Mouse (Mus musculus): ENCODE measurements around the gene Pglyrp3. TPM values are rescaled to one million over a fixed set of nuclear protein-coding genes. Genes with fewer than 3 reads are reported as not detected.
"Not testable (repeated sequence)": the region's sequence is repeated elsewhere in the genome, so short reads cannot be mapped to it uniquely, and the experiment has no call there.

Gene Pglyrp3
- not detected in 2 replicates for total RNA-seq (2014; rRNA removed)
- polyA plus RNA-seq (2015; fragmentation: Nextera tagmentation; extraction: Ambion mirVana), result not detected in 2 replicates

- H3K4me3 ChIP-seq (ENCODE audit: low read length), result no peak within 1 kb of the TSS
- no peaks in the 10 kb centered on the region for H3K27me3 ChIP-seq (ENCODE audit: insufficient read depth, low read length)
- no peak for ATAC-seq
- no peak within 1 kb of the TSS for H3K9ac ChIP-seq (replicated peaks; ENCODE audit: low read length)
- no peak for DNase-seq (ENCODE audit: low spot score)
- no peak within 1 kb of the TSS for H3K4me2 ChIP-seq (ENCODE audit: low read depth, low read length)
- no peaks in the 10 kb centered on the region for H3K36me3 ChIP-seq (ENCODE audit: insufficient read depth, low read length)
- no peak for TF ChIP-seq CTCF (IDR thresholded peaks at IDR 0.05; ENCODE audit: low read depth)
- H3K9me3 ChIP-seq (ENCODE audit: low read length), result no peaks in the 10 kb centered on the region
- H3K27ac ChIP-seq, result no peak within 1 kb of the TSS
- WGBS, result 79% methylated on average over 1 of the region's 1 CpGs
- H3K4me1 ChIP-seq (ENCODE audit: insufficient read depth, low read length), result no peaks in the 10 kb centered on the region
Observed at GRCm38 (mm10) chr3:92014283-92014682, at the start of gene Pglyrp3. Pglyrp3 (plus strand) TSS chr3:92014583.

DNA sequence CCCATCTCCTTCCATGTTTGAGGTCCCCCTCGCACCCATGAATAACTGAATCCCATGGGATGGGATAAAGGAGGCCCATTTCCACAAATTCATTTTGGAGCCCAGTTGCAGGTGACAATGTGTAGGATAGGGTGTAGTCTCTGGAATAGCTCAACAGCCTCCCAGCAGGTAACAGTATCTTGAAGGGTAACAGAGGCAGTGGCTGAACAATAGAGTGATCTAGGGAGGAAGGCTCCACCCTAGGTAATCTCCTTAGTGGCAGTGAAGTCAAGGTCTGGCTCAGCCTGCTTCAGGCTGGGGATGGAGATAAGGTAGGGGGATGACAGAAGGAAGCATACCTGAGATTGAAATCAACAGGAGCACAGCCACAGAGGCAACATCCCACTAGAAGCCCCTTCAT lies 3.4 kb upstream of the Pglyrp3 start:
- TF ChIP-seq CTCF (IDR thresholded peaks at IDR 0.05; ENCODE audit: low read depth), result no peak
- no peaks in the 10 kb centered on the region for H3K27me3 ChIP-seq (ENCODE audit: insufficient read depth, low read length)
- no peak overlapping the region for H3K27ac ChIP-seq
- H3K4me2 ChIP-seq (ENCODE audit: low read depth, low read length), result no peak overlapping the region
- H3K9ac ChIP-seq (replicated peaks; ENCODE audit: low read length), result no peak overlapping the region
- DNase-seq (ENCODE audit: low spot score) (no peak), ATAC-seq (no peak)
- 82% methylated on average over 1 of the region's 1 CpGs for WGBS
- H3K4me1 ChIP-seq (ENCODE audit: insufficient read depth, low read length), result no peaks in the 10 kb centered on the region
- no peak overlapping the region for H3K4me3 ChIP-seq (ENCODE audit: low read length)
- no peaks in the 10 kb centered on the region for H3K9me3 ChIP-seq (ENCODE audit: low read length)
- H3K36me3 ChIP-seq (ENCODE audit: insufficient read depth, low read length), result no peaks in the 10 kb centered on the region

DNA sequence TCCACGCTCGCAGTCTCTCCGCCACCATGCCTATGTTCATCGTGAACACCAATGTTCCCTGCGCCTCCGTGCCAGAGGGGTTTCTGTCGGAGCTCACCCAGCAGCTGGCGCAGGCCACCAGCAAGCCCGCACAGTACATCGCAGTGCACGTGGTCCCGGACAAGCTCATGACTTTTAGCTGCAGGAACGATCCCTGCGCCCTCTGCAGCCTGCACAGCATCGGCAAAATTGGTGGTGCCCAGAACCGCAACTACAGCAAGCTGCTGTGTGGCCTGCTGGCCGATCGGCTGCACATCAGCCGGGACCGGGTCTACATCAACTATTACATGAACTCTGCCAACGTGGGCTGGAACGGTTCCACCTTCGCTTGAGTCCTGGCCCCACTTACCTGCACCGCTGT lies 10.2 kb downstream of the Pglyrp3 start:
- H3K27ac ChIP-seq; H3K4me3 ChIP-seq (ENCODE audit: low read length); H3K27me3 ChIP-seq (ENCODE audit: insufficient read depth, low read length); H3K9me3 ChIP-seq (ENCODE audit: low read length); H3K9ac ChIP-seq (replicated peaks; ENCODE audit: low read length); H3K4me1 ChIP-seq (ENCODE audit: insufficient read depth, low read length); DNase-seq (ENCODE audit: low spot score); ATAC-seq; H3K36me3 ChIP-seq (ENCODE audit: insufficient read depth, low read length): not testable (repeated sequence)
- H3K4me2 ChIP-seq (ENCODE audit: low read depth, low read length), result peak overlapping the region; percentile 34
- WGBS, result 62% methylated on average over 24 of the region's 24 CpGs

DNA sequence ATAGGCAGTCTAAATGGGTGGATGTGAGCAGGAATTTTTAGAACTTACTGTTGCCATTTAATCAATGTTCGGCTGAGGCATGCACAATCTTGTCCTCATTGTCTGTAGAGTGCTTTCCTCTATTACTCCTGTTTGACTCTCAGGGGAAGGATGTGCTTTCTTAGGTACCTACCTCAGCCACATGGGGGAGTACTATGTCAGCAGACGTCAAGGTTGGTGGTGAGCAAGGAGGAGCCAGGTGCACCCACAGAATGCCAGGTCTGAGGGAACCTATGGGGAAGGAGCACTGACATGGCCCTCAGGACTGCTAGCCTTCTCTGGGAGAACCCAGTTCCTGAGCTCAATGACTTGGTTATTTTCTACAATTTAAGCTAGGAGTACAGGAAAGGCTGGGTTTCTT lies 18.8 kb downstream of the Pglyrp3 start:
- Histone ChIP-seq H3K27me3 (ENCODE audit: insufficient read depth, low read length) (no peaks in the 10 kb centered on the region), H3K36me3 (ENCODE audit: insufficient read depth, low read length) (no peaks in the 10 kb centered on the region), H3K4me2 (ENCODE audit: low read depth, low read length) (no peak overlapping the region), H3K4me1 (ENCODE audit: insufficient read depth, low read length) (no peaks in the 10 kb centered on the region), H3K27ac (no peak overlapping the region), H3K9ac (replicated peaks; ENCODE audit: low read length) (no peak overlapping the region), H3K9me3 (ENCODE audit: low read length) (no peaks in the 10 kb centered on the region), H3K4me3 (ENCODE audit: low read length) (no peak overlapping the region)
- TF ChIP-seq CTCF (IDR thresholded peaks at IDR 0.05; ENCODE audit: low read depth), result no peak
- no peak for ATAC-seq
- DNase-seq (ENCODE audit: low spot score), result no peak
- 49% methylated on average over 2 of the region's 2 CpGs for WGBS

DNA sequence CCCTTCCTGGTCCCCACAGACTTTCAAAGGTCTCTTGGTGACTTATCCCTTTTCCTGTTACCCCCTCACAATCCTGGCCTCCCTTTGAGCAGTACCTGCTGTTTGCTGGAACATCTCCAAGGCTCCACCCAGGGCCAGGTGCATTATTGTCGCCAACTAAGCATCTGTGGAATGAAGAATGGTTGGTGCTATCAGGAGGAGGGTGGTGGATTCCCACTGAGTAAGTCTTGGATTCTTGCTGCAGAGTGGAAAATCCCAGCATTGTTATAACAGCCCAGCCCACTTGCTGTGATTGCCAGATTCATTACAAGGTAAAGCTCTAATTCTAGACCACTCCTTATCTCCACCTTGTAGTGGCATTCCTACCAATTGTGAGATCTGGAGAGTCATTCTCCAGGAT lies 19.5 kb downstream of the Pglyrp3 start:
- no peak overlapping the region for H3K4me3 ChIP-seq (ENCODE audit: low read length)
- no peak overlapping the region for H3K27ac ChIP-seq
- no peak for TF ChIP-seq CTCF (IDR thresholded peaks at IDR 0.05; ENCODE audit: low read depth)
- no peaks in the 10 kb centered on the region for H3K4me1 ChIP-seq (ENCODE audit: insufficient read depth, low read length)
- WGBS, result 50% methylated on average over 1 of the region's 1 CpGs
- no peak overlapping the region for H3K9ac ChIP-seq (replicated peaks; ENCODE audit: low read length)
- ATAC-seq (no peak), DNase-seq (ENCODE audit: low spot score) (no peak)
- no peak overlapping the region for H3K4me2 ChIP-seq (ENCODE audit: low read depth, low read length)
- no peaks in the 10 kb centered on the region for H3K9me3 ChIP-seq (ENCODE audit: low read length)
- no peaks in the 10 kb centered on the region for H3K36me3 ChIP-seq (ENCODE audit: insufficient read depth, low read length)
- H3K27me3 ChIP-seq (ENCODE audit: insufficient read depth, low read length), result no peaks in the 10 kb centered on the region

DNA sequence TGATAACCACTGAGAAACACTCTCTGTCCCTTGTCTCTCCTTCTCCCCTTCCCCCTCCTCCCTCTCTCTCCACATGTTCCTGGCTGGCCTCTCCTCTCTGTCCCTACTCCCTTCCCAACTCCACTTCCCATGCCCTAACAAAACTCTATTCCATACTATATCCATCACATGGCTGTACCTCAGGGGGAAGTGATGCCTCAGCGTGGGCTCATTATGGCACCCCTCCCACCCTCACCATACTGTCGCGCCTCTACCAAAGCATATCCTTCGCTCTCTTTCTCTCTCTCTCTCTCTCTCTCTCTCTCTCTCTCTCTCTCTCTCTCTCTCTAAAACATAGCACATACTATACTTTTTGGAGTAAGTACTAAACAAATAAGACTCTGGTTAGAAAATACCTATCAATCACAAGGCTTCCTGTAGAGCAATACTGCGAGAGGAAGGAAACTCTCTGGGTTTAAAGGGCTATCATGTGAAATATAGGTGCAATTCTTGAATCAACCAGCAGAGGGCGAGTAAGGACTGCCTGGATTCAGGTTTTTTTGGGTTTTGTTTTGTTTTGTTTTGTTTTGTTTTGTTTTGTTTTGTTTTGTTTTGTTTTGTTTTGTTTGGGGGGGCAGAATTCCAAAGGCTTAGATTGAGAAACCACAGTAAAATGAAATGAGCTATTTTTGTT lies 36.1 kb downstream of the Pglyrp3 start:
- Histone ChIP-seq H3K27me3 (ENCODE audit: insufficient read depth, low read length) (no peaks in the 10 kb centered on the region), H3K9me3 (ENCODE audit: low read length) (no peaks in the 10 kb centered on the region), H3K4me3 (ENCODE audit: low read length) (no peak overlapping the region), H3K4me2 (ENCODE audit: low read depth, low read length) (no peak overlapping the region), H3K9ac (replicated peaks; ENCODE audit: low read length) (no peak overlapping the region), H3K36me3 (ENCODE audit: insufficient read depth, low read length) (no peaks in the 10 kb centered on the region), H3K27ac (no peak overlapping the region), H3K4me1 (ENCODE audit: insufficient read depth, low read length) (no peaks in the 10 kb centered on the region)
- peak; percentile 78 for TF ChIP-seq CTCF (IDR thresholded peaks at IDR 0.05; ENCODE audit: low read depth)
- WGBS, result 49% methylated on average over 6 of the region's 6 CpGs
- DNase-seq (ENCODE audit: low spot score) (peak; percentile 66), ATAC-seq (no peak)

GRCm38 (mm10) chr3:92080462-92081284 lies 66.3 kb downstream of the Pglyrp3 start:
- peak; percentile 79 for DNase-seq (ENCODE audit: low spot score)
- WGBS, result 2% methylated on average over 76 of the region's 82 CpGs
- peak; percentile 89 for ATAC-seq
- Histone ChIP-seq H3K9ac (replicated peaks; ENCODE audit: low read length) (peak overlapping the region; percentile 84), H3K4me1 (ENCODE audit: insufficient read depth, low read length) (no peaks in the 10 kb centered on the region), H3K27me3 (ENCODE audit: insufficient read depth, low read length) (no peaks in the 10 kb centered on the region), H3K36me3 (ENCODE audit: insufficient read depth, low read length) (no peaks in the 10 kb centered on the region), H3K4me2 (ENCODE audit: low read depth, low read length) (peak overlapping the region; percentile 84), H3K9me3 (ENCODE audit: low read length) (no peaks in the 10 kb centered on the region), H3K4me3 (ENCODE audit: low read length) (peak overlapping the region; percentile 75), H3K27ac (peak overlapping the region; percentile 94)
- TF ChIP-seq CTCF (IDR thresholded peaks at IDR 0.05; ENCODE audit: low read depth), result peak; percentile 43; the same call in 1 of the 2 replicates

Small RNA genes lying within 50 kb of the gene (microRNA-seq; reads per million reads assigned to microRNA genes)
- gene Gm23697 (0 reads per million in 2 experiments), gene Gm25145 (0 reads per million in 2 experiments)

Other genes with a start within 250 kb of the Pglyrp3 start
- 0.68 and 2.2 TPM in 2 replicates for gene Lor, start 68.6 kb downstream of the Pglyrp3 start, total RNA-seq (2014; rRNA removed)
- 10.3 and 12.1 TPM in 2 replicates for gene Lor, start 68.6 kb downstream of the Pglyrp3 start, polyA plus RNA-seq (2015; fragmentation: Nextera tagmentation; extraction: Ambion mirVana)
- 0.21 TPM in 1 of 2 replicates, not detected in the other for gene Prr9, start 109.4 kb downstream of the Pglyrp3 start, total RNA-seq (2014; rRNA removed)
- gene Prr9, start 109.4 kb downstream of the Pglyrp3 start, polyA plus RNA-seq (2015; fragmentation: Nextera tagmentation; extraction: Ambion mirVana), result not detected in 2 replicates
- gene Lelp1, start 128.2 kb downstream of the Pglyrp3 start, total RNA-seq (2014; rRNA removed), result not detected in 2 replicates
- gene Lelp1, start 128.2 kb downstream of the Pglyrp3 start, polyA plus RNA-seq (2015; fragmentation: Nextera tagmentation; extraction: Ambion mirVana), result not detected in 2 replicates
- gene Sprr2a1, start 201.2 kb downstream of the Pglyrp3 start, total RNA-seq (2014; rRNA removed), result not detected in 2 replicates
- gene Sprr2a1, start 201.2 kb downstream of the Pglyrp3 start, polyA plus RNA-seq (2015; fragmentation: Nextera tagmentation; extraction: Ambion mirVana), result not detected in 2 replicates
- not detected in 2 replicates for gene Sprr2a2, start 201.3 kb downstream of the Pglyrp3 start, total RNA-seq (2014; rRNA removed)
- gene Sprr2a2, start 201.3 kb downstream of the Pglyrp3 start, polyA plus RNA-seq (2015; fragmentation: Nextera tagmentation; extraction: Ambion mirVana), result not detected in 2 replicates

Data from hindbrain, postnatal 0 days (tissue).